Mouse (Mus musculus) lung, adult 2 months (tissue): ENCODE data around the gene Npas3.

ENCODE experiments used
- CTCF ChIP-seq: fragments of 200-500 bp; IDR thresholded peaks from 2 replicates; pipeline ENCODE4 v1.5.1; 2011; ENCODE audit warnings: mild to moderate bottlenecking, low read length, control low read depth; ENCODE audit not compliant: insufficient read depth
- POLR2A ChIP-seq: fragments of 200-500 bp; IDR thresholded peaks from 2 replicates; pipeline ENCODE4 v1.6.1; 2011; ENCODE audit warnings: low read depth, mild to moderate bottlenecking, control low read depth, low read length, borderline replicate concordance; ENCODE audit errors: extremely low read depth

DNA sequence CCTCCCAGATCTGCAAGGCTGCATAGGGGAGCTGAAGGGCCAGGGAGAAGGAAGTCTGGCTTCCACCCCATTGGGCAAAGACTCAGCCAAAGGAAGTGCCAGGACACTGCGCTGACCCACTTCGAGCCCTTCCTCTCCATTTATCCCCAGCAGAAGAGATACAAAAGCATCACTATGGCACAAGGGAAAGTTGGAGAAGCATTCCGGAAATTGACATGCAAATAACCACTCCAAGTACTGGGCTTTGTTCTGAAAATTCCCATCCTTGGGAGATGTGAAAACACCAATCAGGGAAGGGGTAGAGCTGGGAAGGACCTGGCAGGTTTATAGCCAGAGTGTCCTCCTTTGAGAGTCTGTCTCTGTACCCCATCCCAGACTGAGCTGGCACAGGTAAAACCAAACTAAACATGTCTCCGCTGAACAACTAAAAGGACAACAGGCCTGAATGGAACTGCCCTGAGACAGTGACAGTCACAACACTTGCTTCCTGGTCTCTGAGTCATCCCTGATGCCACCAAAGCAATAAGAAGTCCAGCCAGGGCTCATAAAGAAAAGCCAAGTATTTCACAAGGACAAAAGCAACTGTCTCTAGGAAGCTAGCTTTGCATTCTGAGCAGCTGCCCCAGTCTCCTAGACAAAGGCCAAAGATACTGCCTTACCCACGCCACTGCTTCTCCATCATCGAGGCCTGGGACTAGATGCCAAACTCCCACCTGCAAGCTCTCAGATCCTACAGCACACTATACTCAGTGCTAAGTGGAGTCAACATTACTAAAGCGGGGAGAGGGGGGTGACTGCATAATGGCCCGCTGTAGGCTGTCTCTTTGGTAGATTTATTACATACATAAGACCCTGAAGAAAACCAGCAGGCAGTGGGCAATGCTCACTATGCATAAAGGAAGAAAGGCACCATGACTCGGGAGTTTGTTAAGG lies 733.4 kb downstream of the Npas3 start:
- no peak for TF ChIP-seq POLR2A
- TF ChIP-seq CTCF = no peak
